Mouse (Mus musculus): ENCODE data around the gene Grid2. TPM values are rescaled to one million over a fixed set of nuclear protein-coding genes. Genes with fewer than 3 reads are reported as not detected.

Grid2 gene
- polyA plus RNA-seq (2012) = 0.01 TPM in 1 of 2 replicates, not detected in the other

- no peak within 1 kb of the TSS for H3K4me3 ChIP-seq (replicated peaks)
Observed at GRCm38 (mm10) chr6:63255826-63256555, at the start of gene Grid2. Grid2 (plus strand) TSS chr6:63255876.

GRCm38 (mm10) chr6:63250738-63251137, 4.9 kb upstream of the Grid2 start:
- no peak for TF ChIP-seq GATA1 (IDR thresholded peaks at IDR 0.05; ENCODE audit: low read length)
- TF ChIP-seq TAL1 (IDR thresholded peaks at IDR 0.05; ENCODE audit: low read length) = no peak
- no peaks in the 10 kb centered on the region for H3K36me3 ChIP-seq (ENCODE audit: control insufficient read depth)
- no peak overlapping the region for H3K4me3 ChIP-seq (replicated peaks)
- H3K9me3 ChIP-seq (ENCODE audit: control insufficient read depth, low read length) = 0 out of 2 replicates have a peak, but pooled peaks cover 2% of the 10 kb centered on the region
- H3K27me3 ChIP-seq (ENCODE audit: control insufficient read depth) = peaks cover 11% of the 10 kb centered on the region
- no peaks in the 10 kb centered on the region for H3K4me1 ChIP-seq (ENCODE audit: control insufficient read depth)

More at GRCm38 (mm10) chr6:63255826-63256555, at the start of gene Grid2:
- no peaks in the 10 kb centered on the region for H3K36me3 ChIP-seq (ENCODE audit: control insufficient read depth)
- H3K9me3 ChIP-seq (ENCODE audit: control insufficient read depth, low read length) = 0 out of 2 replicates have a peak, but pooled peaks cover 2% of the 10 kb centered on the region
- H3K4me1 ChIP-seq (ENCODE audit: control insufficient read depth) = no peaks in the 10 kb centered on the region
- H3K27me3 ChIP-seq (ENCODE audit: control insufficient read depth) = peaks cover 41% of the 10 kb centered on the region
- TF ChIP-seq TAL1 (IDR thresholded peaks at IDR 0.05; ENCODE audit: low read length) (no peak), GATA1 (IDR thresholded peaks at IDR 0.05; ENCODE audit: low read length) (no peak)

- 0 out of 2 replicates have a peak, but pooled peaks cover 2% of the 10 kb centered on the region for H3K9me3 ChIP-seq (ENCODE audit: control insufficient read depth, low read length)
- no peak overlapping the region for H3K4me3 ChIP-seq (replicated peaks)
- peaks cover 41% of the 10 kb centered on the region for H3K27me3 ChIP-seq (ENCODE audit: control insufficient read depth)
Observed at GRCm38 (mm10) chr6:63256556-63257405, 1.1 kb downstream of the Grid2 start.

GRCm38 (mm10) chr6:63257406-63257845, 1.8 kb downstream of the Grid2 start:
- Histone ChIP-seq H3K36me3 (ENCODE audit: control insufficient read depth) (no peaks in the 10 kb centered on the region), H3K4me1 (ENCODE audit: control insufficient read depth) (no peaks in the 10 kb centered on the region), H3K27me3 (ENCODE audit: control insufficient read depth) (peaks cover 41% of the 10 kb centered on the region), H3K4me3 (replicated peaks) (no peak overlapping the region), H3K9me3 (ENCODE audit: control insufficient read depth, low read length) (0 out of 2 replicates have a peak, but pooled peaks cover 2% of the 10 kb centered on the region)
- TF ChIP-seq TAL1 (IDR thresholded peaks at IDR 0.05; ENCODE audit: low read length) = no peak
- no peak for TF ChIP-seq GATA1 (IDR thresholded peaks at IDR 0.05; ENCODE audit: low read length)

More at GRCm38 (mm10) chr6:63256556-63257405, 1.1 kb downstream of the Grid2 start:
- H3K4me1 ChIP-seq (ENCODE audit: control insufficient read depth) = no peaks in the 10 kb centered on the region
- TF ChIP-seq GATA1 (IDR thresholded peaks at IDR 0.05; ENCODE audit: low read length) = no peak
- H3K36me3 ChIP-seq (ENCODE audit: control insufficient read depth) = no peaks in the 10 kb centered on the region

- no peaks in the 10 kb centered on the region for H3K36me3 ChIP-seq (ENCODE audit: control insufficient read depth)
- no peak overlapping the region for H3K4me3 ChIP-seq (replicated peaks)
- no peaks in the 10 kb centered on the region for H3K4me1 ChIP-seq (ENCODE audit: control insufficient read depth)
- peaks cover 41% of the 10 kb centered on the region for H3K27me3 ChIP-seq (ENCODE audit: control insufficient read depth)
- H3K9me3 ChIP-seq (ENCODE audit: control insufficient read depth, low read length) = 0 out of 2 replicates have a peak, but pooled peaks cover 2% of the 10 kb centered on the region
- no peak for TF ChIP-seq GATA1 (IDR thresholded peaks at IDR 0.05; ENCODE audit: low read length)
- no peak for TF ChIP-seq TAL1 (IDR thresholded peaks at IDR 0.05; ENCODE audit: low read length)
Observed at GRCm38 (mm10) chr6:63257876-63258275, 2.2 kb downstream of the Grid2 start.

- Histone ChIP-seq H3K36me3 (ENCODE audit: control insufficient read depth) (no peaks in the 10 kb centered on the region), H3K27me3 (ENCODE audit: control insufficient read depth) (peaks cover 39% of the 10 kb centered on the region), H3K4me1 (ENCODE audit: control insufficient read depth) (no peaks in the 10 kb centered on the region), H3K9me3 (ENCODE audit: control insufficient read depth, low read length) (0 out of 2 replicates have a peak, but pooled peaks cover 2% of the 10 kb centered on the region), H3K4me3 (replicated peaks) (no peak overlapping the region)
- TF ChIP-seq GATA1 (IDR thresholded peaks at IDR 0.05; ENCODE audit: low read length) (no peak), TAL1 (IDR thresholded peaks at IDR 0.05; ENCODE audit: low read length) (no peak)
Observed at GRCm38 (mm10) chr6:63259764-63260163, 4.1 kb downstream of the Grid2 start.

GRCm38 (mm10) chr6:63284419-63284818, 28.7 kb downstream of the Grid2 start:
- TF ChIP-seq TAL1 (IDR thresholded peaks at IDR 0.05; ENCODE audit: low read length) (no peak), GATA1 (IDR thresholded peaks at IDR 0.05; ENCODE audit: low read length) (no peak)

GRCm38 (mm10) chr6:63342438-63343004, 86.8 kb downstream of the Grid2 start:
- Histone ChIP-seq H3K4me1 (ENCODE audit: control insufficient read depth) (no peaks in the 10 kb centered on the region), H3K36me3 (ENCODE audit: control insufficient read depth) (no peaks in the 10 kb centered on the region), H3K4me3 (replicated peaks) (no peak overlapping the region), H3K9me3 (ENCODE audit: control insufficient read depth, low read length) (no peaks in the 10 kb centered on the region), H3K27me3 (ENCODE audit: control insufficient read depth) (no peaks in the 10 kb centered on the region)
- TF ChIP-seq TAL1 (IDR thresholded peaks at IDR 0.05; ENCODE audit: low read length) = no peak
- no peak for TF ChIP-seq GATA1 (IDR thresholded peaks at IDR 0.05; ENCODE audit: low read length)

More at GRCm38 (mm10) chr6:63284419-63284818, 28.7 kb downstream of the Grid2 start:
- Histone ChIP-seq H3K27me3 (ENCODE audit: control insufficient read depth) (no peaks in the 10 kb centered on the region), H3K4me3 (replicated peaks) (no peak overlapping the region), H3K36me3 (ENCODE audit: control insufficient read depth) (no peaks in the 10 kb centered on the region), H3K9me3 (ENCODE audit: control insufficient read depth, low read length) (no peaks in the 10 kb centered on the region; the same call in 1 of the 2 replicates), H3K4me1 (ENCODE audit: control insufficient read depth) (no peaks in the 10 kb centered on the region)

Data from erythroblast, embryonic 14.5 days (primary cell).